Mouse (Mus musculus): ENCODE data around the gene Cyth1.

DNA sequence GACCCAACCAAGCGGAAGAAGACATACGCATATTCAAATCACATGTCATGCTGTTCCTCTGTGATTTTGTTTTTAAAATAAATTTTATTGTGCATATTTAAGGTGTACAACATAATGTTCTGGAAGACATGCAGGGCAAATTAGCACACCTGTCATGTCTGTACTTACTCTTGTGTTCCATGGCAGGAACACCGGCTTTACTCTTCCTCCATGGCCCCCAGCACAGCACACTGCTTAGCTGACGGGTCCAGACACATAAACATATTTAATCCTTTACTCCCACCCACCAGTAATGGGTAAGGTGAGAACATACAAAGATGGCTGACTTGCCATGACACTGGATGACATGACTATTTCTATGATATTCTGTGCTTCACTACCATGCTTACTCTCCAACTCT lies 29.3 kb downstream of the Cyth1 start:
- TF ChIP-seq CTCF (IDR thresholded peaks at IDR 0.05; ENCODE audit: insufficient read depth, low read depth, low read length) (no peak), POLR2A (IDR thresholded peaks at IDR 0.05; ENCODE audit: insufficient read depth, low read depth, low read length) (no peak)

All from olfactory bulb, adult 2 months (tissue).